17 mouse cellular contexts compared by ENCODE assay signal in genomic region chr9:70069961-70070435, GRCm38 (mm10). TPM values are rescaled to one million over a fixed set of nuclear protein-coding genes. Genes with fewer than 3 reads are reported as not detected.
A peak's percentile ranks its signal among the peaks of the same experiment; 100 is the strongest.
DNase-seq lines count a peak whose midpoint lies in the region; ATAC-seq and TF ChIP-seq lines count a peak whose summit lies in the region.
"Had no signal": no experiment of that assay in that cellular context is flagged by ENCODE, and none has a peak within 500 bp of the region (broad histone marks: within the 10 kb centered on the region; RNA-seq: fewer than 3 reads in every experiment).

No protein-coding gene starts in this region.

- 59% methylated on average over 8 of the region's 8 CpGs for WGBS in liver, embryonic 16.5 days (ENCODE audit: insufficient replicate concordance)
- 59% methylated on average over 8 of the region's 8 CpGs for WGBS in liver, embryonic 12.5 days (ENCODE audit: insufficient replicate concordance)

- H3K27me3 ChIP-seq in liver, embryonic 16.5 days (ENCODE audit: control insufficient read depth, insufficient read depth, low read depth, low read length) = no peaks in the 10 kb centered on the region
- peaks cover 8% of the 10 kb centered on the region; the same call in 1 of the 2 replicates for H3K27me3 ChIP-seq in liver, embryonic 12.5 days (replicated peaks)
- no peaks in the 10 kb centered on the region for H3K27me3 ChIP-seq in testis, adult 2 months (ENCODE audit: control insufficient read depth, insufficient read depth, low read length)
- H3K27me3 ChIP-seq: heart, embryonic 15.5 days; limb, embryonic 12.5 days had no signal

- peak; percentile 16; the same call in 1 of the 2 replicates for ATAC-seq in liver, embryonic 16.5 days (ENCODE audit: low read depth)
- ATAC-seq in liver, embryonic 12.5 days = no peak
- ATAC-seq in frontal cortex, adult (ENCODE audit: low TSS enrichment) = no peak
- ATAC-seq: CD4-positive, CD25-positive, alpha-beta regulatory T cell, adult 4 months had no signal

- no peak for TF ChIP-seq POLR2A in testis, adult 2 months (IDR thresholded peaks at IDR 0.05; ENCODE audit: control insufficient read depth, low read depth, low read length)

- H3K27ac ChIP-seq in liver, embryonic 16.5 days (ENCODE audit: low read length) = no peak overlapping the region
- no peak overlapping the region for H3K27ac ChIP-seq in liver, embryonic 12.5 days
- H3K27ac ChIP-seq in testis, adult 2 months (ENCODE audit: control insufficient read depth, insufficient read depth, low read depth, low read length) = no peak overlapping the region
- H3K27ac ChIP-seq: heart, embryonic 15.5 days; limb, embryonic 12.5 days had no signal

- H3K4me3 ChIP-seq in liver, embryonic 16.5 days (ENCODE audit: low read depth, low read length) = no peak overlapping the region
- no peak overlapping the region for H3K4me3 ChIP-seq in liver, embryonic 12.5 days
- H3K4me3 ChIP-seq in testis, adult 2 months (ENCODE audit: control insufficient read depth, low read depth, low read length) = peak overlapping the region; percentile 58
- H3K4me3 ChIP-seq: heart, embryonic 15.5 days; limb, embryonic 12.5 days; megakaryocyte, embryonic 14.5 days had no signal

- no peaks in the 10 kb centered on the region for H3K36me3 ChIP-seq in liver, embryonic 16.5 days (ENCODE audit: control insufficient read depth, insufficient read depth)
- no peaks in the 10 kb centered on the region for H3K36me3 ChIP-seq in liver, embryonic 12.5 days
- H3K36me3 ChIP-seq in testis, adult 2 months (ENCODE audit: control insufficient read depth, insufficient read depth, low read length) = no peaks in the 10 kb centered on the region
- H3K36me3 ChIP-seq: heart, embryonic 15.5 days; limb, embryonic 12.5 days had no signal

- no peak for TF ChIP-seq CTCF in testis, adult 2 months (IDR thresholded peaks at IDR 0.05; ENCODE audit: control insufficient read depth, insufficient read depth, insufficient replicate concordance, low read depth, low read length)

- H3K4me2 ChIP-seq in liver, embryonic 16.5 days (ENCODE audit: low read depth, low read length) = no peak overlapping the region
- no peak overlapping the region for H3K4me2 ChIP-seq in liver, embryonic 12.5 days
- H3K4me2 ChIP-seq: heart, embryonic 15.5 days; limb, embryonic 12.5 days had no signal

- H3K9me3 ChIP-seq in liver, embryonic 16.5 days (replicated peaks; ENCODE audit: control insufficient read depth, low read length) = no peaks in the 10 kb centered on the region
- no peaks in the 10 kb centered on the region for H3K9me3 ChIP-seq in liver, embryonic 12.5 days (replicated peaks)
- H3K9me3 ChIP-seq: heart, embryonic 15.5 days; limb, embryonic 12.5 days; megakaryocyte, embryonic 14.5 days had no signal

- no peaks in the 10 kb centered on the region for H3K4me1 ChIP-seq in liver, embryonic 16.5 days (ENCODE audit: control insufficient read depth, low read depth, low read length)
- H3K4me1 ChIP-seq in liver, embryonic 12.5 days = peaks cover 13% of the 10 kb centered on the region; the same call in 1 of the 2 replicates
- no peaks in the 10 kb centered on the region for H3K4me1 ChIP-seq in testis, adult 2 months (ENCODE audit: control insufficient read depth, insufficient read depth, low read length)
- H3K4me1 ChIP-seq: limb, embryonic 12.5 days had no signal

- DNase-seq in testis, postnatal 10 days (ENCODE audit: low spot score) = no peak
- peak; percentile 61 for DNase-seq in heart, postnatal 25 days (ENCODE audit: low spot score)
- DNase-seq in thymus, postnatal 36 days = no peak
- no peak for DNase-seq in MN1 (ENCODE audit: low spot score)
- DNase-seq: layer of hippocampus, adult 9-11 months; thymus, postnatal 25 days had no signal

- H3K9ac ChIP-seq in liver, embryonic 16.5 days (ENCODE audit: low read depth, low read length) = no peak overlapping the region
- H3K9ac ChIP-seq in liver, embryonic 12.5 days = no peak overlapping the region
- H3K9ac ChIP-seq: heart, embryonic 15.5 days; limb, embryonic 12.5 days had no signal

- intact Hi-C loops in heart, postnatal 25 days (cut with DNase I) = no loop called here

RNA-seq across cellular contexts. Expression of gene Gcnt3, which starts 32.1 kb away (rescaled TPM):
- 0.07 TPM in 1 of 2 replicates, not detected in the other for polyA plus RNA-seq in liver, embryonic 16.5 days (2015; fragmentation: Nextera tagmentation; extraction: Ambion mirVana)
- not detected in 2 replicates for polyA plus RNA-seq in liver, embryonic 12.5 days (2016; fragmentation: Nextera tagmentation; extraction: Ambion mirVana)
- 5.0 TPM in 2 replicates for polyA plus RNA-seq in testis, adult 2 months (2012; rRNA removed)
- total RNA-seq in heart, postnatal 25 days (2021) = under 1 TPM in 1 of 2 experiments, not detected in 1; 0.08 TPM
- polyA plus RNA-seq: CD4-positive, CD25-positive, alpha-beta regulatory T cell, adult 4 months; cortical plate, adult 2 months; heart, embryonic 15.5 days; limb, embryonic 12.5 days; neural tube, embryonic 14.5 days; spleen, adult 2 months had no signal

RNA-seq across cellular contexts. Expression of gene Gtf2a2, which starts 57.6 kb away (rescaled TPM):
- 106 and 113 TPM in 2 replicates for polyA plus RNA-seq in liver, embryonic 16.5 days (2015; fragmentation: Nextera tagmentation; extraction: Ambion mirVana)
- 170 and 171 TPM in 2 replicates for polyA plus RNA-seq in liver, embryonic 12.5 days (2016; fragmentation: Nextera tagmentation; extraction: Ambion mirVana)
- 164 and 206 TPM in 2 replicates for polyA plus RNA-seq in testis, adult 2 months (2012; rRNA removed)
- 10 to 100 TPM; 51.3 to 58.7 TPM for total RNA-seq in heart, postnatal 25 days (2021)
